Mouse (Mus musculus) testis, adult 2 months (tissue): ENCODE data around the gene Ropn1.
"Not testable (repeated sequence)": the region's sequence is repeated elsewhere in the genome, so short reads cannot be mapped to it uniquely, and the experiment has no call there.

Experiments used
- CTCF ChIP-seq: fragments of 200-500 bp; IDR thresholded peaks from 2 replicates; pipeline ENCODE4 v1.5.1; 2012; ENCODE audit warnings: low read depth, mild to moderate bottlenecking, inconsistent platforms, low read length, moderate library complexity; ENCODE audit not compliant: control insufficient read depth, insufficient read depth, insufficient replicate concordance
- POLR2A ChIP-seq: fragments of 200-500 bp; IDR thresholded peaks from 2 replicates; pipeline ENCODE4 v1.6.1; 2012; ENCODE audit warnings: low read depth, mild to moderate bottlenecking, inconsistent platforms, low read length, moderate library complexity; ENCODE audit not compliant: control insufficient read depth

DNA sequence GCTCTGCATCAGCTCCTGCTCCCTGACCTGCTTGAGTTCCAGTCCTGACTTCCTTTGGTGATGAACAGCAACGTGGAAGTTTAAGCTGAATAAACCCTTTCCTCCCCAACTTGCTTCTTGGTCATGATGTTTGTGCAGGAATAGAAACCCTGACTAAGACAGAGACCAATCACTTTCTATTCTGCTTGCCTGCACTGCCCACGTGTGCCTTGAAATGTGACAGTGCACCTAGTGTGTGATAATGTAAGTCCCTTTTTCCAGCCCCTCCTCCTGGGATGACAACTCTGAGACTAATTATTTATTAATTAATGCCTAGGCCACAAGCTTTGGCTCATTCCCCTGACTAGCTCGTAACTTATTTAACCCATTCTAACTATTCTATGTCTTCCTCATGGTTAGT lies 49.0 kb downstream of the Ropn1 start:
- TF ChIP-seq CTCF, POLR2A: not testable (repeated sequence)
